Comparison of ENCODE assay signal across 21 mouse cellular contexts in genomic region chr2:104532548-104532947, GRCm38 (mm10). TPM values are rescaled to one million over a fixed set of nuclear protein-coding genes. Genes with fewer than 3 reads are reported as not detected.
A peak's percentile ranks its signal among the peaks of the same experiment; 100 is the strongest.
DNase-seq lines count a peak whose midpoint lies in the region; ATAC-seq lines count a peak whose summit lies in the region.
"Had no signal": no experiment of that assay in that cellular context is flagged by ENCODE, and none has a peak within 500 bp of the region (broad histone marks: within the 10 kb centered on the region; RNA-seq: fewer than 3 reads in every experiment).

No protein-coding gene starts in this region.

- H3K27me3 ChIP-seq in limb, embryonic 10.5 days (ENCODE audit: low read depth, poor library complexity, severe bottlenecking), result no peaks in the 10 kb centered on the region
- no peaks in the 10 kb centered on the region for H3K27me3 ChIP-seq in midbrain, embryonic 16.5 days (ENCODE audit: control insufficient read depth, insufficient read depth, low read depth, low read length)
- H3K27me3 ChIP-seq: heart, embryonic 15.5 days; neural tube, embryonic 12.5 days had no signal

- peak; percentile 17 for DNase-seq in 416B (ENCODE audit: low read depth)
- DNase-seq in A20 (ENCODE audit: low read depth, low spot score), result peak; percentile 85
- peak; percentile 17 to 29 for DNase-seq in thymus, postnatal 10 days (ENCODE audit: low spot score in 2 of 2)
- no peak for DNase-seq in limb, embryonic 10.5 days (ENCODE audit: low spot score)
- no peak for DNase-seq in adrenal gland, adult 8-10 months
- DNase-seq: adrenal gland, postnatal 36 days; cerebellum, adult 18-20 months; cerebellum, postnatal 36 days; gastrocnemius, postnatal 25 days; right cerebral cortex, adult 18-20 months had no signal

- H3K4me2 ChIP-seq in midbrain, embryonic 16.5 days (ENCODE audit: low read length), result no peak overlapping the region
- H3K4me2 ChIP-seq: heart, embryonic 15.5 days; midbrain, embryonic 11.5 days; neural tube, embryonic 12.5 days had no signal

- H3K4me1 ChIP-seq in limb, embryonic 10.5 days, result no peaks in the 10 kb centered on the region
- H3K4me1 ChIP-seq in midbrain, embryonic 16.5 days (ENCODE audit: control insufficient read depth, insufficient read depth, low read length), result no peaks in the 10 kb centered on the region
- H3K4me1 ChIP-seq: heart, embryonic 15.5 days; hindbrain, embryonic 10.5 days; neural tube, embryonic 12.5 days had no signal

- ATAC-seq in common myeloid progenitor, adult 5-6 weeks (replicated peaks; ENCODE audit: low read depth, poor library complexity, severe bottlenecking), result peak; percentile 78
- no peak for ATAC-seq in midbrain, embryonic 16.5 days
- ATAC-seq: forebrain, embryonic 14.5 days; hindbrain, postnatal 0 days; intestine, postnatal 0 days had no signal

- H3K9me3 ChIP-seq in limb, embryonic 10.5 days (replicated peaks), result no peaks in the 10 kb centered on the region
- no peaks in the 10 kb centered on the region for H3K9me3 ChIP-seq in midbrain, embryonic 16.5 days (replicated peaks; ENCODE audit: control insufficient read depth, low read length, poor library complexity, severe bottlenecking)
- H3K9me3 ChIP-seq: heart, embryonic 15.5 days; hindbrain, embryonic 10.5 days; neural tube, embryonic 12.5 days had no signal

- 67% methylated on average over 1 of the region's 1 CpGs for WGBS in limb, embryonic 10.5 days
- WGBS in midbrain, embryonic 16.5 days, result 73% methylated on average over 1 of the region's 1 CpGs

- H3K27ac ChIP-seq in limb, embryonic 10.5 days, result no peak overlapping the region
- H3K27ac ChIP-seq in midbrain, embryonic 16.5 days (ENCODE audit: low read length), result no peak overlapping the region
- H3K27ac ChIP-seq: heart, embryonic 15.5 days; hindbrain, embryonic 10.5 days; hindbrain, postnatal 0 days; kidney, postnatal 0 days; macrophage; neural tube, embryonic 12.5 days had no signal

- H3K9ac ChIP-seq in midbrain, embryonic 16.5 days (ENCODE audit: low read depth, low read length), result no peak overlapping the region
- H3K9ac ChIP-seq: heart, embryonic 15.5 days; neural tube, embryonic 12.5 days had no signal

- H3K36me3 ChIP-seq in limb, embryonic 10.5 days, result no peaks in the 10 kb centered on the region
- no peaks in the 10 kb centered on the region for H3K36me3 ChIP-seq in midbrain, embryonic 16.5 days (ENCODE audit: control insufficient read depth, insufficient read depth, low read length)
- H3K36me3 ChIP-seq: heart, embryonic 15.5 days; hindbrain, embryonic 10.5 days; neural tube, embryonic 12.5 days had no signal

- no peak overlapping the region for H3K4me3 ChIP-seq in limb, embryonic 10.5 days
- no peak overlapping the region for H3K4me3 ChIP-seq in midbrain, embryonic 16.5 days (ENCODE audit: low read depth, low read length)
- H3K4me3 ChIP-seq: heart, embryonic 15.5 days; hindbrain, embryonic 10.5 days; neural tube, embryonic 12.5 days had no signal

RNA-seq across cellular contexts. Expression of gene Hipk3, which starts 38.3 kb away (rescaled TPM):
- 31.3 and 35.2 TPM in 2 replicates for total RNA-seq in common myeloid progenitor, adult 5-6 weeks (2017)
- polyA plus RNA-seq in limb, embryonic 10.5 days (2016; fragmentation: Nextera tagmentation; extraction: Ambion mirVana), result 9.8 and 10.7 TPM in 2 replicates
- total RNA-seq in adrenal gland, adult 8-10 months (2022), result 100 to 1,000 TPM; 116 to 141 (median 135) TPM
- polyA plus RNA-seq in midbrain, embryonic 16.5 days (2015; fragmentation: Nextera tagmentation; extraction: Ambion mirVana), result 7.3 and 7.6 TPM in 2 replicates

RNA-seq across cellular contexts. Expression of gene Cstf3, which starts 57.8 kb away (rescaled TPM):
- 38.1 and 41.0 TPM in 2 replicates for total RNA-seq in common myeloid progenitor, adult 5-6 weeks (2017)
- polyA plus RNA-seq in limb, embryonic 10.5 days (2016; fragmentation: Nextera tagmentation; extraction: Ambion mirVana), result 84.5 and 95.8 TPM in 2 replicates
- total RNA-seq in adrenal gland, adult 8-10 months (2022), result 10 to 100 TPM; 36.0 to 48.4 (median 38.8) TPM
- 91.3 and 105 TPM in 2 replicates for polyA plus RNA-seq in midbrain, embryonic 16.5 days (2015; fragmentation: Nextera tagmentation; extraction: Ambion mirVana)

Comparison
In these comparisons a context has a peak if more than half of its experiments do, and no peak if none do; other contexts are left out.
1. DNase-seq: peak in 416B (single experiment), A20 (single experiment) and thymus, postnatal 10 days (2 of 2); none in limb, embryonic 10.5 days (single experiment) and adrenal gland, adult 8-10 months (single experiment).